Comparison of ENCODE assay signal across 19 mouse cellular contexts in genomic region chr5:20940040-20940571, GRCm38 (mm10). TPM values are rescaled to one million over a fixed set of nuclear protein-coding genes. Genes with fewer than 3 reads are reported as not detected.
DNase-seq lines count a peak whose midpoint lies in the region; ATAC-seq and TF ChIP-seq lines count a peak whose summit lies in the region.
"Had no signal": no experiment of that assay in that cellular context is flagged by ENCODE, and none has a peak within 500 bp of the region (broad histone marks: within the 10 kb centered on the region; RNA-seq: fewer than 3 reads in every experiment).

No protein-coding gene starts in this region.

- WGBS in midbrain, embryonic 11.5 days: 96% methylated on average over 6 of the region's 6 CpGs
- WGBS in midbrain, embryonic 10.5 days: 94% methylated on average over 6 of the region's 6 CpGs
- 74% methylated on average over 6 of the region's 6 CpGs for WGBS in lung, postnatal 0 days
- WGBS in forebrain, postnatal 0 days: 95% methylated on average over 6 of the region's 6 CpGs

- H3K9me3 ChIP-seq in midbrain, embryonic 11.5 days (ENCODE audit: control insufficient read depth, low read length): no peaks in the 10 kb centered on the region
- no peaks in the 10 kb centered on the region for H3K9me3 ChIP-seq in midbrain, embryonic 10.5 days (replicated peaks)
- no peaks in the 10 kb centered on the region for H3K9me3 ChIP-seq in lung, postnatal 0 days (ENCODE audit: low read length)
- H3K9me3 ChIP-seq in forebrain, postnatal 0 days (ENCODE audit: low read length): no peaks in the 10 kb centered on the region
- H3K9me3 ChIP-seq: embryonic facial prominence, embryonic 10.5 days; midbrain, embryonic 12.5 days had no signal

- no peaks in the 10 kb centered on the region for H3K27me3 ChIP-seq in midbrain, embryonic 11.5 days (ENCODE audit: control insufficient read depth, insufficient read depth, low read length)
- H3K27me3 ChIP-seq in midbrain, embryonic 10.5 days (ENCODE audit: low read depth, poor library complexity, severe bottlenecking): no peaks in the 10 kb centered on the region
- no peaks in the 10 kb centered on the region for H3K27me3 ChIP-seq in lung, postnatal 0 days (replicated peaks; ENCODE audit: insufficient read depth, low read length)
- H3K27me3 ChIP-seq in forebrain, postnatal 0 days (ENCODE audit: insufficient read depth, low read length): no peaks in the 10 kb centered on the region
- H3K27me3 ChIP-seq: midbrain, embryonic 12.5 days had no signal

- no peak for ATAC-seq in midbrain, embryonic 11.5 days (ENCODE audit: low FRiP score)
- no peak for ATAC-seq in lung, postnatal 0 days
- no peak for ATAC-seq in forebrain, postnatal 0 days
- ATAC-seq: hindbrain, postnatal 0 days had no signal

- no peak for TF ChIP-seq CTCF in gastrocnemius, adult 2 months (IDR thresholded peaks at IDR 0.05)
- TF ChIP-seq CTCF in lung, postnatal 0 days (IDR thresholded peaks at IDR 0.05): no peak
- no peak for TF ChIP-seq CTCF in forebrain, postnatal 0 days (IDR thresholded peaks at IDR 0.05; ENCODE audit: low read depth)

- DNase-seq in gastrocnemius, adult 2 months: no peak
- no peak for DNase-seq in gastrocnemius, postnatal 36 days
- peak; percentile 45 for DNase-seq in midbrain, embryonic 11.5 days (ENCODE audit: low spot score, missing footprints)
- DNase-seq in midbrain, embryonic 10.5 days (ENCODE audit: low spot score): no peak
- peak; percentile 48 for DNase-seq in heart, postnatal 4 days
- no peak for DNase-seq in lung, postnatal 0 days (ENCODE audit: low spot score)
- no peak for DNase-seq in left cerebral cortex, adult 18-20 months (ENCODE audit: low spot score in 2 of 2)
- DNase-seq in forebrain, postnatal 0 days: no peak
- DNase-seq: adrenal gland, adult 2 months; cerebellum, adult 9-10 months; gastrocnemius, postnatal 10 days; kidney, adult 11 months; lung, adult 18-20 months; right cerebral cortex, adult 18-20 months had no signal

- H3K4me1 ChIP-seq in midbrain, embryonic 11.5 days (ENCODE audit: control insufficient read depth, insufficient read depth, low read length): 0 out of 2 replicates have a peak, but pooled peaks cover 2% of the 10 kb centered on the region
- peaks cover 9% of the 10 kb centered on the region; the same call in 1 of the 2 replicates for H3K4me1 ChIP-seq in midbrain, embryonic 10.5 days
- peaks cover 15% of the 10 kb centered on the region for H3K4me1 ChIP-seq in lung, postnatal 0 days (ENCODE audit: insufficient read depth, low read depth, low read length)
- no peaks in the 10 kb centered on the region for H3K4me1 ChIP-seq in forebrain, postnatal 0 days (ENCODE audit: insufficient read depth)
- H3K4me1 ChIP-seq: midbrain, embryonic 12.5 days had no signal

- intact Hi-C loops in gastrocnemius, adult 2 months (cut with DNase I): no loop called here
- intact Hi-C loops in gastrocnemius, postnatal 36 days (cut with DNase I): no loop called here

- no peak overlapping the region for H3K4me2 ChIP-seq in midbrain, embryonic 11.5 days
- no peak overlapping the region for H3K4me2 ChIP-seq in lung, postnatal 0 days (replicated peaks; ENCODE audit: low read depth, low read length)
- H3K4me2 ChIP-seq in forebrain, postnatal 0 days (ENCODE audit: low read depth): no peak overlapping the region
- H3K4me2 ChIP-seq: midbrain, embryonic 12.5 days had no signal

- no peaks in the 10 kb centered on the region for H3K36me3 ChIP-seq in midbrain, embryonic 11.5 days (ENCODE audit: control insufficient read depth, insufficient read depth, low read length)
- peaks cover 6% of the 10 kb centered on the region; the same call in 1 of the 2 replicates for H3K36me3 ChIP-seq in midbrain, embryonic 10.5 days
- H3K36me3 ChIP-seq in lung, postnatal 0 days (ENCODE audit: insufficient read depth, low read length): no peaks in the 10 kb centered on the region
- H3K36me3 ChIP-seq in forebrain, postnatal 0 days (ENCODE audit: insufficient read depth): no peaks in the 10 kb centered on the region
- H3K36me3 ChIP-seq: midbrain, embryonic 12.5 days had no signal

- peak overlapping the region; percentile 48 for H3K27ac ChIP-seq in gastrocnemius, adult 2 months
- H3K27ac ChIP-seq in midbrain, embryonic 11.5 days (ENCODE audit: low read depth, low read length): no peak overlapping the region
- H3K27ac ChIP-seq in midbrain, embryonic 10.5 days (replicated peaks): no peak overlapping the region
- H3K27ac ChIP-seq in lung, postnatal 0 days (ENCODE audit: low read length): no peak overlapping the region
- no peak overlapping the region for H3K27ac ChIP-seq in forebrain, postnatal 0 days (ENCODE audit: low read depth, low read length)
- H3K27ac ChIP-seq: embryonic facial prominence, embryonic 10.5 days; hindbrain, postnatal 0 days; kidney, postnatal 0 days; left cerebral cortex, adult 2 months; midbrain, embryonic 12.5 days had no signal

- TF ChIP-seq EP300 in lung, postnatal 0 days (IDR thresholded peaks at IDR 0.05): no peak

- no peak overlapping the region for H3K4me3 ChIP-seq in gastrocnemius, adult 2 months
- H3K4me3 ChIP-seq in midbrain, embryonic 11.5 days (ENCODE audit: low read depth, low read length): no peak overlapping the region
- H3K4me3 ChIP-seq in midbrain, embryonic 10.5 days: no peak overlapping the region
- no peak overlapping the region for H3K4me3 ChIP-seq in lung, postnatal 0 days (ENCODE audit: low read depth, low read length)
- no peak overlapping the region for H3K4me3 ChIP-seq in forebrain, postnatal 0 days (ENCODE audit: low read depth, low read length)
- H3K4me3 ChIP-seq: embryonic facial prominence, embryonic 10.5 days; left cerebral cortex, adult 2 months; midbrain, embryonic 12.5 days had no signal

- H3K9ac ChIP-seq in midbrain, embryonic 11.5 days (ENCODE audit: low read length): no peak overlapping the region
- H3K9ac ChIP-seq in lung, postnatal 0 days (replicated peaks; ENCODE audit: low read depth): no peak overlapping the region
- H3K9ac ChIP-seq in forebrain, postnatal 0 days: no peak overlapping the region
- H3K9ac ChIP-seq: midbrain, embryonic 12.5 days had no signal

RNA-seq across cellular contexts. Expression of gene Rsbn1l, which starts 16.1 kb away (rescaled TPM):
- total RNA-seq in gastrocnemius, adult 2 months (2021): 1 to 10 TPM; 9.2 to 9.9 TPM
- total RNA-seq in gastrocnemius, postnatal 36 days (2021): 1 to 10 TPM; 7.0 to 8.9 TPM
- polyA plus RNA-seq in midbrain, embryonic 11.5 days (2014; fragmentation: Nextera tagmentation; extraction: Ambion mirVana): 6.3 and 7.1 TPM in 2 replicates
- polyA plus RNA-seq in midbrain, embryonic 10.5 days (2016; fragmentation: Nextera tagmentation; extraction: Ambion mirVana): 4.8 and 5.3 TPM in 2 replicates
- total RNA-seq in heart, postnatal 4 days (2021): 10 to 100 TPM; 21.0 to 21.1 TPM
- polyA plus RNA-seq in lung, postnatal 0 days (2015; fragmentation: Nextera tagmentation; extraction: Ambion mirVana): 6.6 and 6.8 TPM in 2 replicates
- total RNA-seq in left cerebral cortex, adult 18-20 months (2021): 10 to 100 TPM; 19.1 to 21.2 TPM
- 5.3 and 5.4 TPM in 2 replicates for total RNA-seq in forebrain, postnatal 0 days (2014; rRNA removed)
- 3.0 and 3.1 TPM in 2 replicates for polyA plus RNA-seq in forebrain, postnatal 0 days (2015; fragmentation: Nextera tagmentation; extraction: Ambion mirVana)

RNA-seq across cellular contexts. Expression of gene Tmem60, which starts 58.1 kb away (rescaled TPM):
- total RNA-seq in gastrocnemius, adult 2 months (2021): 10 to 100 TPM; 17.6 to 19.7 TPM
- 10 to 100 TPM; 13.6 to 17.6 TPM for total RNA-seq in gastrocnemius, postnatal 36 days (2021)
- 60.6 and 66.2 TPM in 2 replicates for polyA plus RNA-seq in midbrain, embryonic 11.5 days (2014; fragmentation: Nextera tagmentation; extraction: Ambion mirVana)
- polyA plus RNA-seq in midbrain, embryonic 10.5 days (2016; fragmentation: Nextera tagmentation; extraction: Ambion mirVana): 62.0 and 63.6 TPM in 2 replicates
- 10 to 100 TPM; 22.0 to 22.4 TPM for total RNA-seq in heart, postnatal 4 days (2021)
- 49.7 and 52.2 TPM in 2 replicates for polyA plus RNA-seq in lung, postnatal 0 days (2015; fragmentation: Nextera tagmentation; extraction: Ambion mirVana)
- total RNA-seq in left cerebral cortex, adult 18-20 months (2021): 10 to 100 TPM; 23.9 to 25.9 TPM
- total RNA-seq in forebrain, postnatal 0 days (2014; rRNA removed): 13.8 and 24.5 TPM in 2 replicates
- polyA plus RNA-seq in forebrain, postnatal 0 days (2015; fragmentation: Nextera tagmentation; extraction: Ambion mirVana): 64.4 and 76.4 TPM in 2 replicates

RNA-seq across cellular contexts. Expression of gene Phtf2, which starts 58.2 kb away (rescaled TPM):
- 100 to 1,000 TPM; 176 to 181 TPM for total RNA-seq in gastrocnemius, adult 2 months (2021)
- 100 to 1,000 TPM; 146 to 180 TPM for total RNA-seq in gastrocnemius, postnatal 36 days (2021)
- 20.8 and 22.9 TPM in 2 replicates for polyA plus RNA-seq in midbrain, embryonic 11.5 days (2014; fragmentation: Nextera tagmentation; extraction: Ambion mirVana)
- 18.1 and 19.3 TPM in 2 replicates for polyA plus RNA-seq in midbrain, embryonic 10.5 days (2016; fragmentation: Nextera tagmentation; extraction: Ambion mirVana)
- total RNA-seq in heart, postnatal 4 days (2021): 10 to 100 TPM; 61.0 to 66.1 TPM
- polyA plus RNA-seq in lung, postnatal 0 days (2015; fragmentation: Nextera tagmentation; extraction: Ambion mirVana): 3.8 and 3.9 TPM in 2 replicates
- 10 to 100 TPM; 16.1 to 16.5 TPM for total RNA-seq in left cerebral cortex, adult 18-20 months (2021)
- 24.9 and 26.4 TPM in 2 replicates for total RNA-seq in forebrain, postnatal 0 days (2014; rRNA removed)
- 11.2 and 17.4 TPM in 2 replicates for polyA plus RNA-seq in forebrain, postnatal 0 days (2015; fragmentation: Nextera tagmentation; extraction: Ambion mirVana)

Comparison
In these comparisons a context has a peak if more than half of its experiments do, and no peak if none do; other contexts are left out.
1. DNase-seq: peak in midbrain, embryonic 11.5 days (single experiment) and heart, postnatal 4 days (single experiment); none in gastrocnemius, adult 2 months (single experiment), gastrocnemius, postnatal 36 days (0 of 2), midbrain, embryonic 10.5 days (single experiment), lung, postnatal 0 days (single experiment), left cerebral cortex, adult 18-20 months (0 of 2) and forebrain, postnatal 0 days (single experiment).